Mouse (Mus musculus): ENCODE results near the gene Asf1a. TPM values are rescaled to one million over a fixed set of nuclear protein-coding genes. Genes with fewer than 3 reads are reported as not detected.
"Not testable (repeated sequence)": the region's sequence is repeated elsewhere in the genome, so short reads cannot be mapped to it uniquely, and the experiment has no call there.

The Asf1a gene
- polyA plus RNA-seq, 1 experiment, result 43.8 TPM

GRCm38 (mm10) chr10:53650683-53651082 lies 54.1 kb downstream of the Asf1a start:
- DNase-seq (ENCODE audit: low read depth), result no peak
- TF ChIP-seq POLR2A (IDR thresholded peaks at IDR 0.05; ENCODE audit: borderline replicate concordance, extremely low read depth, insufficient read depth, insufficient read length, poor library complexity, severe bottlenecking) (no peak), CTCF (IDR thresholded peaks at IDR 0.05; ENCODE audit: borderline replicate concordance, extremely low read depth, insufficient read depth, insufficient read length) (no peak)

GRCm38 (mm10) chr10:53654239-53654638 lies 57.7 kb downstream of the Asf1a start:
- not testable (repeated sequence) for DNase-seq (ENCODE audit: low read depth)

Other genes with a start within 250 kb of the Asf1a start
- gene Cep85l, start 216.8 kb upstream of the Asf1a start, polyA plus RNA-seq (2012; rRNA removed), result 7.5 and 7.9 TPM in 2 replicates
- 3.9 and 4.7 TPM in 2 replicates for gene Mcm9, start 33.7 kb downstream of the Asf1a start, polyA plus RNA-seq (2012; rRNA removed)
- 12.9 and 17.6 TPM in 2 replicates for gene Fam184a, start 154.4 kb downstream of the Asf1a start, polyA plus RNA-seq (2012; rRNA removed)

All from brain, embryonic 14.5 days (tissue).